Mouse (Mus musculus) cerebellum, adult 9-10 months (tissue): ENCODE results near the gene Noc3l.

Source experiments
- DNase-seq: peaks from one replicate; pipeline ENCODE4 v3.0.0; 2022

Noc3l gene

GRCm38 (mm10) chr19:38758056-38758455 is 61.0 kb downstream of the Noc3l start:
- DNase-seq, result no peak

GRCm38 (mm10) chr19:38757161-38757560 is 61.9 kb downstream of the Noc3l start:
- DNase-seq, result no peak

- no peak for DNase-seq
Measured at GRCm38 (mm10) chr19:38750192-38750591, 68.8 kb downstream of the Noc3l start.

- no peak for DNase-seq
Measured at GRCm38 (mm10) chr19:38746492-38747014, 72.5 kb downstream of the Noc3l start.

- DNase-seq, result no peak
Measured at GRCm38 (mm10) chr19:38745810-38746491, 73.1 kb downstream of the Noc3l start.

- no peak for DNase-seq
Measured at GRCm38 (mm10) chr19:38744546-38744945, 74.5 kb downstream of the Noc3l start.
